Mouse (Mus musculus) forebrain, embryonic 16.5 days (tissue): Measurements from ENCODE around the gene Gpx8. TPM values are rescaled to one million over a fixed set of nuclear protein-coding genes. Genes with fewer than 3 reads are reported as not detected.

Experiments
- ATAC-seq: fragments of 200-750 bp; cut with Nextera tagmentation; 2 replicates; pipeline ENCODE4 v1.8.0; 2017; ENCODE audit warnings: mild to moderate bottlenecking, moderate library complexity
- H3K27ac ChIP-seq: fragments of 300-500 bp; sonication (generic); 2 replicates; pipeline ENCODE4 v1.5.1; 2014; ENCODE audit warnings: low read length, control low read depth
- H3K27me3 ChIP-seq: fragments of 300-500 bp; sonication (generic); replicated peaks from 2 replicates; pipeline ENCODE4 v1.6.1; 2014; ENCODE audit warnings: low read length; ENCODE audit not compliant: control insufficient read depth, insufficient read depth
- H3K36me3 ChIP-seq: fragments of 300-500 bp; sonication (generic); 2 replicates; pipeline ENCODE4 v1.6.1; 2014; ENCODE audit not compliant: control insufficient read depth, insufficient read depth
- H3K4me1 ChIP-seq: fragments of 300-500 bp; sonication (generic); replicated peaks from 2 replicates; pipeline ENCODE4 v1.6.1; 2014; ENCODE audit warnings: low read length; ENCODE audit not compliant: control insufficient read depth, insufficient read depth
- H3K4me2 ChIP-seq: fragments of 300-500 bp; sonication (generic); 2 replicates; pipeline ENCODE4 v1.6.1; 2014; ENCODE audit warnings: mild to moderate bottlenecking, low read length, control low read depth
- H3K4me3 ChIP-seq: fragments of 300-500 bp; sonication (generic); replicated peaks from 2 replicates; pipeline ENCODE4 v1.5.1; 2014; ENCODE audit warnings: mild to moderate bottlenecking, low read length, control low read depth
- H3K9ac ChIP-seq: fragments of 300-500 bp; sonication (generic); replicated peaks from 2 replicates; pipeline ENCODE4 v1.6.1; 2014; ENCODE audit warnings: low read depth, low read length, control low read depth
- H3K9me3 ChIP-seq: fragments of 300-500 bp; sonication (generic); 2 replicates; pipeline ENCODE4 v1.6.1; 2016; ENCODE audit warnings: low read length; ENCODE audit not compliant: control insufficient read depth
- WGBS: fragments of 180-500 bp; shearing (Covaris S2); extraction: QIAGEN DNeasy Blood & Tissue Kit; methylation state at CpG from one replicate; pipeline ENCODE4 v1.1.7; 2014; 5-methylcytosine and 5-hydroxymethylcytosine counted together
- polyA plus RNA-seq: library from polyadenylated mRNA; unstranded; fragments of >200 nt; fragmentation: Nextera tagmentation; extraction: Ambion mirVana; gene quantifications from 2 replicates; pipeline ENCODE4 v1.2.1, GENCODE M21; 2015

The Gpx8 gene
- 39.0 and 44.8 TPM in 2 replicates for polyA plus RNA-seq

GRCm38 (mm10) chr13:113046211-113046883, at the start of gene Gpx8:
Gene Gpx8 (minus strand): TSS chr13:113046410.
- ATAC-seq: peak; percentile 86
- Histone ChIP-seq H3K36me3 (no peaks in the 10 kb centered on the region), H3K27me3 (no peaks in the 10 kb centered on the region), H3K4me3 (peak within 1 kb of the TSS; percentile 56), H3K9ac (peak within 1 kb of the TSS; percentile 48), H3K27ac (no peak within 1 kb of the TSS), H3K9me3 (no peaks in the 10 kb centered on the region), H3K4me2 (peak within 1 kb of the TSS; percentile 86), H3K4me1 (peaks cover 3% of the 10 kb centered on the region; the same call in 1 of the 2 replicates)
- WGBS: 5% methylated on average over 21 of the region's 21 CpGs

GRCm38 (mm10) chr13:113094618-113095017, 48.4 kb upstream of the Gpx8 start:
- WGBS: 59% methylated on average over 1 of the region's 1 CpGs
- no peak overlapping the region for H3K4me3 ChIP-seq
- H3K27ac ChIP-seq: no peak overlapping the region
- no peak overlapping the region for H3K4me2 ChIP-seq
- no peaks in the 10 kb centered on the region for H3K36me3 ChIP-seq
- no peak for ATAC-seq
- H3K9ac ChIP-seq: no peak overlapping the region
- no peaks in the 10 kb centered on the region for H3K4me1 ChIP-seq
- no peaks in the 10 kb centered on the region for H3K27me3 ChIP-seq
- no peaks in the 10 kb centered on the region for H3K9me3 ChIP-seq

- no peak overlapping the region for H3K4me2 ChIP-seq
- no peak for ATAC-seq
- no peaks in the 10 kb centered on the region for H3K27me3 ChIP-seq
- H3K9me3 ChIP-seq: no peaks in the 10 kb centered on the region
- 89% methylated on average over 8 of the region's 8 CpGs for WGBS
- no peak overlapping the region for H3K4me3 ChIP-seq
- no peaks in the 10 kb centered on the region for H3K4me1 ChIP-seq
- no peak overlapping the region for H3K27ac ChIP-seq
- H3K36me3 ChIP-seq: no peaks in the 10 kb centered on the region
- no peak overlapping the region for H3K9ac ChIP-seq
These were observed 44.3 kb upstream of the Gpx8 start for GRCm38 (mm10) chr13:113090489-113090888.

- Histone ChIP-seq H3K4me2 (no peak overlapping the region), H3K27ac (no peak overlapping the region), H3K9me3 (no peaks in the 10 kb centered on the region), H3K4me1 (no peaks in the 10 kb centered on the region), H3K27me3 (no peaks in the 10 kb centered on the region), H3K9ac (no peak overlapping the region), H3K4me3 (no peak overlapping the region), H3K36me3 (no peaks in the 10 kb centered on the region)
- no peak for ATAC-seq
- whole genome bisulfite sequencing: 88% methylated on average over 13 of the region's 13 CpGs
These were observed 41.2 kb upstream of the Gpx8 start for GRCm38 (mm10) chr13:113087226-113088017.

GRCm38 (mm10) chr13:113084732-113085131, 38.5 kb upstream of the Gpx8 start:
- H3K4me2 ChIP-seq: no peak overlapping the region
- no peak overlapping the region for H3K9ac ChIP-seq
- no peak overlapping the region for H3K4me3 ChIP-seq
- no peaks in the 10 kb centered on the region for H3K36me3 ChIP-seq
- WGBS: 88% methylated on average over 5 of the region's 5 CpGs
- no peaks in the 10 kb centered on the region for H3K27me3 ChIP-seq
- no peak for ATAC-seq
- H3K9me3 ChIP-seq: no peaks in the 10 kb centered on the region
- H3K4me1 ChIP-seq: no peaks in the 10 kb centered on the region
- no peak overlapping the region for H3K27ac ChIP-seq

GRCm38 (mm10) chr13:113082101-113082500, 35.9 kb upstream of the Gpx8 start:
- ATAC-seq: no peak
- no peak overlapping the region for H3K4me2 ChIP-seq
- H3K4me1 ChIP-seq: no peaks in the 10 kb centered on the region
- H3K4me3 ChIP-seq: no peak overlapping the region
- H3K9ac ChIP-seq: no peak overlapping the region
- WGBS: 0% methylated on average over 1 of the region's 1 CpGs
- H3K27ac ChIP-seq: no peak overlapping the region
- no peaks in the 10 kb centered on the region for H3K27me3 ChIP-seq
- H3K9me3 ChIP-seq: 0 out of 2 replicates have a peak, but pooled peaks cover 2% of the 10 kb centered on the region
- no peaks in the 10 kb centered on the region for H3K36me3 ChIP-seq

- Histone ChIP-seq H3K36me3 (no peaks in the 10 kb centered on the region), H3K9ac (no peak overlapping the region), H3K4me1 (no peaks in the 10 kb centered on the region), H3K4me3 (no peak overlapping the region), H3K4me2 (no peak overlapping the region), H3K9me3 (0 out of 2 replicates have a peak, but pooled peaks cover 2% of the 10 kb centered on the region), H3K27me3 (no peaks in the 10 kb centered on the region), H3K27ac (no peak overlapping the region)
- no peak for ATAC-seq
- WGBS: 76% methylated on average over 9 of the region's 9 CpGs
These were observed 32.8 kb upstream of the Gpx8 start for GRCm38 (mm10) chr13:113079021-113079420.

- Histone ChIP-seq H3K4me3 (no peak overlapping the region), H3K9me3 (no peaks in the 10 kb centered on the region), H3K4me1 (no peaks in the 10 kb centered on the region), H3K36me3 (no peaks in the 10 kb centered on the region), H3K27ac (no peak overlapping the region), H3K4me2 (no peak overlapping the region), H3K9ac (no peak overlapping the region), H3K27me3 (no peaks in the 10 kb centered on the region)
- no peak for ATAC-seq
- 91% methylated on average over 9 of the region's 9 CpGs for WGBS
These were observed 18.3 kb upstream of the Gpx8 start for GRCm38 (mm10) chr13:113064542-113064941.

GRCm38 (mm10) chr13:113061746-113062145, 15.5 kb upstream of the Gpx8 start:
- Histone ChIP-seq H3K9ac (no peak overlapping the region), H3K27ac (no peak overlapping the region), H3K4me2 (no peak overlapping the region), H3K36me3 (no peaks in the 10 kb centered on the region), H3K4me1 (no peaks in the 10 kb centered on the region), H3K9me3 (no peaks in the 10 kb centered on the region), H3K27me3 (no peaks in the 10 kb centered on the region), H3K4me3 (no peak overlapping the region)
- WGBS: 93% methylated on average over 6 of the region's 6 CpGs
- no peak for ATAC-seq
